Mouse (Mus musculus): ENCODE results near the gene Sec24d. TPM values are rescaled to one million over a fixed set of nuclear protein-coding genes. Genes with fewer than 3 reads are reported as not detected.
A peak's percentile ranks its signal among the peaks of the same experiment; 100 is the strongest.
"Not testable (repeated sequence)": the region's sequence is repeated elsewhere in the genome, so short reads cannot be mapped to it uniquely, and the experiment has no call there.

The Sec24d gene
- polyA plus RNA-seq, 1 experiment = 17.2 TPM

DNA sequence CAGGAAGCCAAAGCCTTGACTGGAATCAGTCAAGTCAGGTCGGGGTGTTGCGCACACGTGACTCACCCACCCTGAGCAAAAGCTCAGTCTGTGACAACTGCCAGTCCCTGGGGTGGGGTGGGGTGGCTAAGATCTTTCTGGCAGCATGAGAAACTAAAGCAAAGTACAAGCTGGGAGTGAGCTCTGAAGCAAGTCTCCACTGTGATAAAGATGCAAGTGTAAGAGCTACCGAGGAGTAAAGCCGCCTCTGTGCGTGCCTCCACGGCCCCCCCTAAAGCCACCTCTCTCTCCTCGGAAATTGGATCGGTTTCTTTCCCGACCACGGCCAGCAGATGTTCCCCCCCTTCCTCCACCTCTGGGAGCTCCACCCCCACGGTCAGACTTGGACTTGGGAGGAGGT, 101.9 kb downstream of the Sec24d start:
- 87% methylated on average over 12 of the region's 12 CpGs for WGBS
- Histone ChIP-seq H3K4me3 (ENCODE audit: extremely low read depth, insufficient read depth, insufficient read length) (no peak overlapping the region), H3K27ac (ENCODE audit: insufficient read depth, low read length) (no peak overlapping the region), H3K4me1 (ENCODE audit: control insufficient read depth, insufficient read depth, insufficient read length) (no peaks in the 10 kb centered on the region), H3K27me3 (ENCODE audit: control insufficient read depth, insufficient read depth, low read length) (no peaks in the 10 kb centered on the region), H3K36me3 (ENCODE audit: control insufficient read depth, insufficient read depth, low read length) (peaks cover 30% of the 10 kb centered on the region)
- TF ChIP-seq CTCF (IDR thresholded peaks at IDR 0.05; ENCODE audit: extremely low read depth, insufficient read depth, insufficient read length, insufficient replicate concordance) = no peak
- TF ChIP-seq POLR2A (IDR thresholded peaks at IDR 0.05; ENCODE audit: low read depth, low read length) = no peak
- no peak for DNase-seq (ENCODE audit: low read depth in 1 of 2, low spot score in 2 of 2)

DNA sequence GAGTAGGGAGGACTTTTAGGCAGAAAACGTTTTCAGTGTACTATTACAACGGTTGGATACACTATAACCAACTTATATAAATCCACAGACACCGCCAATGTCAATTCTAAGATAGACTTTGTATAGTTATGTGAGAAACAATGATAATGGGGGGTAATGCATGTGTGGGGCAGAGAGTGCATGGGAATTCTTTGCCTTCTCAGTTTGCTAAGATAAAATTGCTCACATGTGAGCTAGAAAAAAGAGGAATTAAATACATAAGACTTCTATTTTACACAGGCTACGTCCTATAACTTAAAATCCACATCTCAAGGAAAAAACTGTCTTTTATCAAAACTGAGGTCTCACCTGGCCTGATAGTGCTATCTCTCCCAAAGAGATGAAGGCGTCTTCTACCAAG, 103.7 kb downstream of the Sec24d start:
- WGBS = 90% methylated on average over 5 of the region's 5 CpGs
- peaks cover 33% of the 10 kb centered on the region for H3K36me3 ChIP-seq (ENCODE audit: control insufficient read depth, insufficient read depth, low read length)

DNA sequence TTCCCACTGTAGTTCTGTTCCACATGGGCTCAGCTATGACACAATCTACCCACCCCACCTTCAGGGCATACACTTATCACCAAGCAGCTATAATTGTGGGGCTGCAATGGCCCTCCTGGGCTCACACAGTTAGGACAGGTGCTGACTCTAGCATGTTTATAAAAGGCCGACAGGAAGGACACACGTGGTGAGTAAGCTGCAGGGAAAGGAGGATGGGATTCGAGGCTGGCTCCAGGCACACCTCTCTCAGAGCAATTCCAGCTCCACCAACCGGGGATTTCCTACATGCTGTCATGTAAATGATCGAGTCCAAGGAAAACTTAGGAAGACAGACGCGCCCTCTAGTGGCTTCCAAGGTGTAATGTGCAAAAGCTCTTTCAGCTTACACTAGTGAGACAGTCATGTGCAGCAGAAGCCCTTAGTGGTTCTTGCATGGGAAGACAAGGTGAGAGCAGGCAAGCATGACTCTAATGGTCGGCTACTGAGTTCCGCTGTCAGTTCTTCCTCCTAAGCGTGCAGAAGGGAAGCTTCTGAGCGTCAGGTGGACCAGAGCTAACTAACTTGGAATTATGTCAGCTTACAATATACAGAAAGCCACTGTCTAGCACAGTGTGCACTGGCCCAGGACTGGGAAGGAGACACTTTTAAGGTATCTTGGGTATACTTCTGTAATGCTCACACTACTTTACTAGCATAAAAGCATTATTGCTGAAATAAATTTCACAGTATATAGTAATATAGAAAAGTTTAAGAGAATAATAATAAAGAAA, 104.7 kb downstream of the Sec24d start:
- 75% methylated on average over 11 of the region's 11 CpGs for WGBS
- Histone ChIP-seq H3K36me3 (ENCODE audit: control insufficient read depth, insufficient read depth, low read length) (peaks cover 30% of the 10 kb centered on the region), H3K27ac (ENCODE audit: insufficient read depth, low read length) (no peak overlapping the region), H3K27me3 (ENCODE audit: control insufficient read depth, insufficient read depth, low read length) (no peaks in the 10 kb centered on the region), H3K4me1 (ENCODE audit: control insufficient read depth, insufficient read depth, insufficient read length) (no peaks in the 10 kb centered on the region), H3K4me3 (ENCODE audit: extremely low read depth, insufficient read depth, insufficient read length) (no peak overlapping the region)
- no peak for DNase-seq (ENCODE audit: low read depth in 1 of 2, low spot score in 2 of 2)
- TF ChIP-seq CTCF (IDR thresholded peaks at IDR 0.05; ENCODE audit: extremely low read depth, insufficient read depth, insufficient read length, insufficient replicate concordance) (no peak; the same call in 1 of the 2 replicates), POLR2A (IDR thresholded peaks at IDR 0.05; ENCODE audit: low read depth, low read length) (no peak)

More for the DNA sequence above, 103.7 kb downstream of the Sec24d start:
- TF ChIP-seq CTCF (IDR thresholded peaks at IDR 0.05; ENCODE audit: extremely low read depth, insufficient read depth, insufficient read length, insufficient replicate concordance) (no peak), POLR2A (IDR thresholded peaks at IDR 0.05; ENCODE audit: low read depth, low read length) (no peak)
- Histone ChIP-seq H3K4me1 (ENCODE audit: control insufficient read depth, insufficient read depth, insufficient read length) (no peaks in the 10 kb centered on the region), H3K27ac (ENCODE audit: insufficient read depth, low read length) (no peak overlapping the region), H3K4me3 (ENCODE audit: extremely low read depth, insufficient read depth, insufficient read length) (no peak overlapping the region), H3K27me3 (ENCODE audit: control insufficient read depth, insufficient read depth, low read length) (no peaks in the 10 kb centered on the region)
- no peak for DNase-seq (ENCODE audit: low read depth in 1 of 2, low spot score in 2 of 2)

DNA sequence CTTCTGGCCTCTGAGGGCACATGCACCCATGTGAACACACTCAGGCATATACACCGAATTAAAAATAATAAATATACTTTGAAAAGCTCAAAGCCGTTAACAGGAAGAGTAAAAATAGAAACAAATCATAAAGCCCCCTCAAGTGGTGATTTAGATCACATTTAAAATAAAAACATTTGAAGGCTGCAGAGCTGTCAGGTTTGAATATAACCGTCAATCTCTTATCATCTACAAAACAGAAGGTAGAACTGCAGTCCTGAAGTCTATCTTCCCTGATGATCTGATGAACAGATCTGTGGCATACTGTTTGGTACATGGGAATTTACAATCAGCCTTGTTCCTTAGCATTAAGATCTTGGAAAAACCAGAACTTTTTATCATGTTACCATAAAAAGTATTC, 109.3 kb downstream of the Sec24d start:
- TF ChIP-seq POLR2A (IDR thresholded peaks at IDR 0.05; ENCODE audit: low read depth, low read length) = no peak
- no peak for TF ChIP-seq CTCF (IDR thresholded peaks at IDR 0.05; ENCODE audit: extremely low read depth, insufficient read depth, insufficient read length, insufficient replicate concordance)
- WGBS = 83% methylated on average over 3 of the region's 3 CpGs
- peaks cover 20% of the 10 kb centered on the region for H3K36me3 ChIP-seq (ENCODE audit: control insufficient read depth, insufficient read depth, low read length)

DNA sequence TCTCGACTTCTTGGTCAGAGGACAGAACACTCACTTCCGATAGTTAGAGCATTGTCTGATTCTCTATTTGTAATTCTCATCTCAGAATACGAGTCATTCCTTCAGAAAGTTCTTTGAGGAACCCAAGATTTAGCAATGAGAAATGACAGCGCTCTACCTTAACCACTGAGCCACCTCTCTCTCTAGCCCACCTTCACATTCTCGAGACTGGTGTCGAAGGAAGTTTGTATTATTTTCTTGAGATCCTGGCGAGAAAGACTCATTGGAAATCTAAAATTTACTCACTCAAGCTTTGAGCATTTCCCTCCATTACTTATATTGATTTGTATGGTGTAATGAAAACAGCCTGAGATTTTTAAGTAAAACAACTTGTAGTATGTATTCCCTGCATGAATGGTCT, 117.2 kb downstream of the Sec24d start:
- H3K36me3 ChIP-seq (ENCODE audit: control insufficient read depth, insufficient read depth, low read length) = peaks cover 7% of the 10 kb centered on the region
- TF ChIP-seq CTCF (IDR thresholded peaks at IDR 0.05; ENCODE audit: extremely low read depth, insufficient read depth, insufficient read length, insufficient replicate concordance) (no peak), POLR2A (IDR thresholded peaks at IDR 0.05; ENCODE audit: low read depth, low read length) (no peak)
- H3K27me3 ChIP-seq (ENCODE audit: control insufficient read depth, insufficient read depth, low read length) = no peaks in the 10 kb centered on the region
- H3K27ac ChIP-seq (ENCODE audit: insufficient read depth, low read length) = no peak overlapping the region
- 90% methylated on average over 7 of the region's 7 CpGs for WGBS
- no peaks in the 10 kb centered on the region for H3K4me1 ChIP-seq (ENCODE audit: control insufficient read depth, insufficient read depth, insufficient read length)
- no peak overlapping the region for H3K4me3 ChIP-seq (ENCODE audit: extremely low read depth, insufficient read depth, insufficient read length)
- no peak for DNase-seq (ENCODE audit: low read depth in 1 of 2, low spot score in 2 of 2)

More for the DNA sequence above, 109.3 kb downstream of the Sec24d start:
- no peak for DNase-seq (ENCODE audit: low read depth in 1 of 2, low spot score in 2 of 2)
- Histone ChIP-seq H3K4me1 (ENCODE audit: control insufficient read depth, insufficient read depth, insufficient read length) (no peaks in the 10 kb centered on the region), H3K27me3 (ENCODE audit: control insufficient read depth, insufficient read depth, low read length) (no peaks in the 10 kb centered on the region), H3K4me3 (ENCODE audit: extremely low read depth, insufficient read depth, insufficient read length) (no peak overlapping the region), H3K27ac (ENCODE audit: insufficient read depth, low read length) (no peak overlapping the region)

DNA sequence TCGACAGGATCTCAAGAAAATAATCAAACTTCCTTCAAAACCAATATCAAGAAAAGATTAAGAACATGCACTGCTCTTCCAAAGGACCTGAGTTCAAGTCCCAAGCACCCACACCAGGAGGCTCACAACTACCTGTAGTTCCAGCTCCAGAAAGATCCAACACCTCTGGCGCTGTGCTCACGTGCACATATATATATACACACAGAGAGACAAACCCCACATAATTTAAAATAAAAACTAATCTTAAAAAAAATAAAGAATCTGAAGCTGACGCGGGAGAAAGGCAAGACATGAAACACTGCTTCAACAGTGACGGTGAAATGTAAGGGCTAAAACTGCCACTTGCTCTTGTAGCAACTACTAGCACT, 117.8 kb downstream of the Sec24d start:
- DNase-seq (ENCODE audit: low read depth in 1 of 2, low spot score in 2 of 2) = no peak
- 8% methylated on average over 6 of the region's 6 CpGs for WGBS
- TF ChIP-seq POLR2A (IDR thresholded peaks at IDR 0.05; ENCODE audit: low read depth, low read length) = no peak
- no peak for TF ChIP-seq CTCF (IDR thresholded peaks at IDR 0.05; ENCODE audit: extremely low read depth, insufficient read depth, insufficient read length, insufficient replicate concordance)
- Histone ChIP-seq H3K27me3 (ENCODE audit: control insufficient read depth, insufficient read depth, low read length) (no peaks in the 10 kb centered on the region), H3K4me1 (ENCODE audit: control insufficient read depth, insufficient read depth, insufficient read length) (no peaks in the 10 kb centered on the region), H3K4me3 (ENCODE audit: extremely low read depth, insufficient read depth, insufficient read length) (peak overlapping the region; percentile 93), H3K36me3 (ENCODE audit: control insufficient read depth, insufficient read depth, low read length) (peaks cover 5% of the 10 kb centered on the region), H3K27ac (ENCODE audit: insufficient read depth, low read length) (peak overlapping the region; percentile 27; the same call in 1 of the 2 replicates)

DNA sequence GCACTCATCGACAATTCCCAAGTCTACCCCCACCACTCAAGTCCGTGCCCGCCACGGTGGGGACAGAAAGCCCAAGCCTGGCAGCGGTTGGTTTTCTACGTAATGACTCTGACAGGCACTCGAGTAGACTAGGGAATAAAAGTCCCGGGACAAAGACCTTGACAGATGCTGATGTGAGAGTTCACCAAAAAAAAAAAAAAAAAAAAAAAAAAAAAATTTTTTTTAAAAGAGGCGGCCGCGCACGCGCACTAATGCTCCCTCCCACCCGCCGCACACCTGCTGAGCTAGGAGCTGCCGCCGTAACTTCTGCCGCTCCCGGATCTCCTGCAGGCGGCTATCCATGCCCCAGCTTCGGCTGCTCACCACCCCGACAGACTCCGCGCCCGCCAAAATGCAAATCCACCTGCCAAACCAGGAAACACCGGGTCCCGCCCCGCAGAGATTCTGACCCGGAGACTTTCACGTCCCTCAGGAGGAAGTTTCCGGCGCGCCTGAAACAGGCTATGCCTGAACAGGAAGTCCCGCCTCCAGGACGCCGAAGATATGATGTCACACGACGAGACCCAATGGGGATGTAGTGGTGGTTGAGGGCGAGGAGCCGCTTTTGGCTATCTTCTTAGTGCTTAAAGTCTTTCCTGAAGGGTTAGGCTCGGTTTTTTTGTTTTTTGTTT, 118.4 kb downstream of the Sec24d start, which contains the start of gene Mettl14:
Gene Mettl14 (minus strand): TSS at position 623 of the 671 bp plus-strand sequence.
- WGBS = under 1% methylated on average over 37 of the region's 41 CpGs
- peak within 1 kb of the TSS; percentile 97 for H3K27ac ChIP-seq (ENCODE audit: insufficient read depth, low read length)
- H3K27me3 ChIP-seq (ENCODE audit: control insufficient read depth, insufficient read depth, low read length) = no peaks in the 10 kb centered on the region
- peaks cover 5% of the 10 kb centered on the region for H3K36me3 ChIP-seq (ENCODE audit: control insufficient read depth, insufficient read depth, low read length)
- TF ChIP-seq POLR2A (IDR thresholded peaks at IDR 0.05; ENCODE audit: low read depth, low read length) (peak; percentile 15), CTCF (IDR thresholded peaks at IDR 0.05; ENCODE audit: extremely low read depth, insufficient read depth, insufficient read length, insufficient replicate concordance) (no peak)
- no peaks in the 10 kb centered on the region for H3K4me1 ChIP-seq (ENCODE audit: control insufficient read depth, insufficient read depth, insufficient read length)
- peak; percentile 95 to 97 for DNase-seq (ENCODE audit: low read depth in 1 of 2, low spot score in 2 of 2)
- peak within 1 kb of the TSS; percentile 93 for H3K4me3 ChIP-seq (ENCODE audit: extremely low read depth, insufficient read depth, insufficient read length)

DNA sequence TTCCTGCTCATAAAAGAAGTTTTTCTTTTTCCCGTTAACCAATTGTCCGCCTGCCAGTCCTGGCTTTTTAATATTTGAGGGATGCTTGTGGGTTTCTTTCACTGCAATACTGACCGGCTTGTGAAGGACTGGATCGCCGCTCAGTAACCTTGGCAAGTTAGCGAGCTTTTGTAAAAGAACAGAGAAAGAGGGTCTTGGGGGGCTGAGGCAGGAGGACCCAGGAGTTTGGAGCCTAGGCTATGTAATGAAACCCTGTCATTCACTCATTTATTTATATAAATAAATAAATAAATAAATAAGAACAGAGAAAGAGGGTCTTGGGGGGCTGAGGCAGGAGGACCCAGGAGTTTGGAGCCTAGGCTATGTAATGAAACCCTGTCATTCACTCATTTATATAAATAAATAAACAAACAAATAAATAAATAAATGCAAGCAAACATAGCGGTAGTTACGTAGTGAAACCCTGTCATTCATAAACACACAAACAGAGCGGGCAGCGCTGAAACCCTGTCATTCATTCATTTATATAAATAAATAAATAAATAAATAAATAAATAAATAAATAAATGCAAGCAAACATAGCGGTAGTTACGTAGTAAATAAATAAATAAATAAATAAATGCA, 119.0 kb downstream of the Sec24d start:
- H3K36me3 ChIP-seq (ENCODE audit: control insufficient read depth, insufficient read depth, low read length); H3K4me1 ChIP-seq (ENCODE audit: control insufficient read depth, insufficient read depth, insufficient read length); H3K27ac ChIP-seq (ENCODE audit: insufficient read depth, low read length); H3K27me3 ChIP-seq (ENCODE audit: control insufficient read depth, insufficient read depth, low read length): not testable (repeated sequence)
- peak overlapping the region; percentile 93 for H3K4me3 ChIP-seq (ENCODE audit: extremely low read depth, insufficient read depth, insufficient read length)
- DNase-seq (ENCODE audit: low read depth in 1 of 2, low spot score in 2 of 2) = peak in 1 of 2 experiments; percentile 7
- WGBS = 21% methylated on average over 12 of the region's 12 CpGs
